Mouse (Mus musculus) spleen, adult 2 months (tissue): ENCODE measurements around the gene Olfr901.

Experiments used
- CTCF ChIP-seq: fragments of 200-500 bp; IDR thresholded peaks from 2 replicates; pipeline ENCODE4 v1.5.1; 2011; ENCODE audit warnings: mild to moderate bottlenecking, inconsistent platforms; ENCODE audit not compliant: insufficient read depth, insufficient read length, insufficient replicate concordance; ENCODE audit errors: extremely low read depth
- POLR2A ChIP-seq: fragments of 200-500 bp; IDR thresholded peaks from 2 replicates; pipeline ENCODE4 v1.6.1; 2011; ENCODE audit warnings: low read depth, low read length, inconsistent platforms

GRCm38 (mm10) chr9:38423801-38424200 is 5.5 kb upstream of the Olfr901 start:
- TF ChIP-seq CTCF: no peak
- no peak for TF ChIP-seq POLR2A
